Mouse (Mus musculus) adrenal gland, adult 8-10 months (tissue): ENCODE results near the gene Vmn2r17. TPM values are rescaled to one million over a fixed set of nuclear protein-coding genes. Genes with fewer than 3 reads are reported as not detected.

Experiments
- DNase-seq: peaks from one replicate; pipeline ENCODE4 v3.0.0; 2022
- total RNA-seq, 4 experiments: library from RNA; stranded (reverse); gene quantifications; 2 replicates each; pipeline ENCODE4 v1.2.4; 2022

The Vmn2r17 gene
- total RNA-seq: under 1 TPM in 1 of 4 experiments, not detected in 3; 0.06 TPM

- DNase-seq: no peak
Measured at GRCm38 (mm10) chr5:109419388-109419787, at the start of gene Vmn2r17. Gene Vmn2r17 (plus strand): TSS chr5:109419688.

DNA sequence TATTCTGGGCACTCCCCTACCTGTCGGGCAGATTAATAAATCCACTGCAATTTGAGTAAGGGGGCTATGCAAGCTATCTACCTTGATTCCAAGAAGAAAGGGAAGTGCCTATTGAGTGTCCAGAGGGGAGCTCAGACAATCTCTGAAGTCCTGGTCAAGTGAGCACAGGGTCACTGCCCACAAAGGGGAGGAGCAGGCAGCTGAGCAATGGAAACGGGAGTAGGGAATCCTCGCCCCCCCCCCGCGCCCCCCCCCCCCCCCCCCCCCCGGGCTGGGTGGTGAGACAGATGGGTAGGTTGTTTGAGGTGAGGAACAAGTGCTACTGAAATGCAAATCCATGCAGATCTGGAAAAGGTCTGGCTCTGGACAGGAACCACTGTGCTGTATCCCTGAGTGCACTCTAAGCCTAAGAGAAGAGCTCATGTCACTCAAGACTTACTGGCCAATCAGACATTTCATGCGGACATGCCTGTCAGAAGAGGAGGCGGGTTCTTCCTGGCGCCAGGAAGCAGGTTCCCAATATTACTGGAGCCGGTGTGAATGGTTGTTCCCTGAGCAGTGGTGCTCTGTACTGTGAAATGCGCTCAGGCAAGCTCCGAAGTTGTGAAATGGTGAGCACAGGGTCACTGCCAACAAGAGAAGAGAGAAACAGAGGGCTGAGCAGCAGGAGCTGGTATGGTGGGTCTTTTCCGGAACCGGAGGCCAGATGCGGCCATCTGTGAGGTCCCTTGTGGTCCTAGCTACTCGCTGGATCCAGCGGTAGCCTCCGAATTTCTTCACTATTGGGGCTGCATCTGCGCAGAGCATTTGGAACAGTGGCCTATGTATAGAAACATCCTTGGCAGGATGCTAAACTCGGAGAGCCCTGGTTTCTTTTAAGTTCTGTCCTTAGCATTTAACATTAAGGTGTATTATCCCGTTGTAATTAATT is 47.4 kb downstream of the Vmn2r17 start:
- peak; percentile 18 for DNase-seq

GRCm38 (mm10) chr5:109506729-109507128 is 87.2 kb downstream of the Vmn2r17 start:
- DNase-seq: peak; percentile 5

Other genes with a start within 250 kb of the Vmn2r17 start
- under 1 TPM in 3 of 4 experiments, not detected in 1; 0.06 to 0.13 (median 0.12) TPM for gene Vmn2r13, start 227.5 kb upstream of the Vmn2r17 start, total RNA-seq
- gene Vmn2r14, start 195.0 kb upstream of the Vmn2r17 start, total RNA-seq: not detected
- gene Vmn2r15, start 122.0 kb upstream of the Vmn2r17 start, total RNA-seq: under 1 TPM in 1 of 4 experiments, not detected in 3; 0.08 TPM
- under 1 TPM in 1 of 4 experiments, not detected in 3; 0.06 TPM for gene Vmn2r16, start 89.5 kb upstream of the Vmn2r17 start, total RNA-seq
- 10 to 100 TPM; 47.3 to 60.5 (median 55.6) TPM for gene Crlf2, start 139.3 kb downstream of the Vmn2r17 start, total RNA-seq